Mouse (Mus musculus): ENCODE measurements around the gene Cdk15.

DNA sequence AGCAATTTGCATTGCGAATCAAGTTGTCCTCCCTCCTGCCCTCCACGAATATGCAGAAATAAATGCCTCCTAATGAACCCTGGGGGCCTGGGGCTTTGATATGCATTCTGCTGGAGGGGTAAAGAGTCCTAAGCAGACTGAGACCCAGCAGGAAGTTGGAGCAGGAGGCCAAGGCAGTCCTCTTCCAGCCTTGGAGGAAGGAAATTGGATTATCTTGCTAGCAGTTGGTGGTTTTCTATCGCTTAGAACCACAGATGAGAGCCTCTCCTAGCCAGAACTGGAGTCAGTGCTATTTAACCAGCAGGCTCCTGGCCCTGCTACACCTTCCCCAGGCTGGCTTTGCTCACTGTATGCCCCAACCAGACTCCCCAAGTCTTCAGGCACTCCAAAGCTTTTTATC lies 119.9 kb downstream of the Cdk15 start:
- TF ChIP-seq CTCF (IDR thresholded peaks at IDR 0.05; ENCODE audit: borderline replicate concordance, extremely low read depth, insufficient read depth, insufficient read length) (no peak), POLR2A (IDR thresholded peaks at IDR 0.05; ENCODE audit: borderline replicate concordance, extremely low read depth, insufficient read depth, insufficient read length, poor library complexity, severe bottlenecking) (no peak)
